Mouse (Mus musculus): ENCODE measurements around the gene Abcc3.

Gene Abcc3

GRCm38 (mm10) chr11:94326961-94327411 lies 65.8 kb downstream of the Abcc3 start:
- DNase-seq (ENCODE audit: low spot score): no peak

GRCm38 (mm10) chr11:94324618-94325017 lies 68.2 kb downstream of the Abcc3 start:
- DNase-seq (ENCODE audit: low spot score): no peak

GRCm38 (mm10) chr11:94323271-94323925 lies 69.4 kb downstream of the Abcc3 start:
- DNase-seq (ENCODE audit: low spot score): no peak

- DNase-seq (ENCODE audit: low spot score): no peak
Measured at GRCm38 (mm10) chr11:94322636-94323035, 70.2 kb downstream of the Abcc3 start.

GRCm38 (mm10) chr11:94321931-94322400 lies 70.8 kb downstream of the Abcc3 start, which contains the start of gene Luc7l3:
TSS of gene Luc7l3 (minus strand) at chr11:94321988.
- peak; percentile 87 for DNase-seq (ENCODE audit: low spot score)

GRCm38 (mm10) chr11:94320969-94321930 lies 71.5 kb downstream of the Abcc3 start:
- DNase-seq (ENCODE audit: low spot score): no peak

- DNase-seq (ENCODE audit: low spot score): no peak
Measured at GRCm38 (mm10) chr11:94318056-94318455, 74.7 kb downstream of the Abcc3 start.

GRCm38 (mm10) chr11:94317515-94317914 lies 75.3 kb downstream of the Abcc3 start:
- no peak for DNase-seq (ENCODE audit: low spot score)

GRCm38 (mm10) chr11:94317014-94317413 lies 75.8 kb downstream of the Abcc3 start:
- no peak for DNase-seq (ENCODE audit: low spot score)

GRCm38 (mm10) chr11:94316528-94316927 lies 76.3 kb downstream of the Abcc3 start:
- DNase-seq (ENCODE audit: low spot score): no peak

GRCm38 (mm10) chr11:94315308-94315707 lies 77.5 kb downstream of the Abcc3 start:
- DNase-seq (ENCODE audit: low spot score): no peak

GRCm38 (mm10) chr11:94314098-94314652 lies 78.6 kb downstream of the Abcc3 start:
- no peak for DNase-seq (ENCODE audit: low spot score)

GRCm38 (mm10) chr11:94312733-94313132 lies 80.1 kb downstream of the Abcc3 start:
- no peak for DNase-seq (ENCODE audit: low spot score)

- no peak for DNase-seq (ENCODE audit: low spot score)
Measured at GRCm38 (mm10) chr11:94294996-94295845, 97.6 kb downstream of the Abcc3 start.

Measured in layer of hippocampus, adult 9-10 months (tissue).